Mouse (Mus musculus) myocyte (in vitro differentiated cells): ENCODE measurements around the gene Atrnl1. TPM values are rescaled to one million over a fixed set of nuclear protein-coding genes. Genes with fewer than 3 reads are reported as not detected.

Experiments
- polyA plus RNA-seq: library from polyadenylated mRNA; unstranded; fragments of >200 nt; fragmentation: generic; extraction: Trizol; gene quantifications from one replicate; pipeline ENCODE4 v1.2.1, GENCODE M21; 2012; ENCODE audit warnings: missing spikeins

Gene Atrnl1
- polyA plus RNA-seq, 1 experiment, result 5.4 TPM

Other genes starting within 250 kb of the Atrnl1 start
- gene Trub1, start 158.1 kb upstream of the Atrnl1 start, polyA plus RNA-seq, result 4.7 TPM